Mouse (Mus musculus): ENCODE results near the gene Wnt6. TPM values are rescaled to one million over a fixed set of nuclear protein-coding genes. Genes with fewer than 3 reads are reported as not detected.

Wnt6 gene
- polyA plus RNA-seq, 1 experiment from 2014 or later, result 51.8 TPM

- Histone ChIP-seq H3K27me3 (peaks cover 20% of the 10 kb centered on the region), H3K9me3 (no peaks in the 10 kb centered on the region), H3K4me2 (replicated peaks) (no peak overlapping the region), H3K4me3 (no peak overlapping the region), H3K9ac (no peak overlapping the region), H3K4me1 (peaks cover 7% of the 10 kb centered on the region; the same call in 1 of the 2 replicates), H3K36me3 (no peaks in the 10 kb centered on the region), H3K27ac (no peak overlapping the region)
- no peak for ATAC-seq (ENCODE audit: low FRiP score, low read depth)
- 93% methylated on average over 3 of the region's 3 CpGs for WGBS
These were observed 18.9 kb upstream of the Wnt6 start for GRCm38 (mm10) chr1:74752833-74753232.

GRCm38 (mm10) chr1:74753266-74753974 is 18.3 kb upstream of the Wnt6 start:
- WGBS, result 78% methylated on average over 8 of the region's 8 CpGs
- no peaks in the 10 kb centered on the region for H3K36me3 ChIP-seq
- no peak overlapping the region for H3K4me2 ChIP-seq (replicated peaks)
- no peak for ATAC-seq (ENCODE audit: low FRiP score, low read depth)
- peaks cover 15% of the 10 kb centered on the region for H3K27me3 ChIP-seq
- no peaks in the 10 kb centered on the region for H3K9me3 ChIP-seq
- no peak overlapping the region for H3K27ac ChIP-seq
- peaks cover 6% of the 10 kb centered on the region; the same call in 1 of the 2 replicates for H3K4me1 ChIP-seq
- no peak overlapping the region for H3K9ac ChIP-seq
- no peak overlapping the region for H3K4me3 ChIP-seq

- ATAC-seq (ENCODE audit: low FRiP score, low read depth), result no peak; the same call in 1 of the 2 replicates
- H3K4me3 ChIP-seq, result no peak overlapping the region
- H3K36me3 ChIP-seq, result no peaks in the 10 kb centered on the region
- H3K27ac ChIP-seq, result no peak overlapping the region
- H3K9ac ChIP-seq, result no peak overlapping the region
- WGBS, result 53% methylated on average over 5 of the region's 5 CpGs
- H3K27me3 ChIP-seq, result peaks cover 6% of the 10 kb centered on the region
- H3K4me2 ChIP-seq (replicated peaks), result no peak overlapping the region
- H3K9me3 ChIP-seq, result no peaks in the 10 kb centered on the region
- no peaks in the 10 kb centered on the region for H3K4me1 ChIP-seq
These were observed 17.4 kb upstream of the Wnt6 start for GRCm38 (mm10) chr1:74754175-74754785.

- Histone ChIP-seq H3K27ac (no peak overlapping the region), H3K4me3 (no peak overlapping the region), H3K9ac (no peak overlapping the region), H3K9me3 (no peaks in the 10 kb centered on the region), H3K4me1 (no peaks in the 10 kb centered on the region), H3K4me2 (replicated peaks) (no peak overlapping the region), H3K27me3 (peaks cover 23% of the 10 kb centered on the region), H3K36me3 (no peaks in the 10 kb centered on the region)
- WGBS, result 24% methylated on average over 4 of the region's 4 CpGs
- peak; percentile 64; the same call in 1 of the 2 replicates for ATAC-seq (ENCODE audit: low FRiP score, low read depth)
These were observed 11.9 kb upstream of the Wnt6 start for GRCm38 (mm10) chr1:74759773-74760172.

- Histone ChIP-seq H3K36me3 (no peaks in the 10 kb centered on the region), H3K27ac (no peak overlapping the region), H3K4me3 (no peak overlapping the region), H3K4me1 (no peaks in the 10 kb centered on the region), H3K27me3 (peaks cover 51% of the 10 kb centered on the region), H3K4me2 (replicated peaks) (no peak overlapping the region), H3K9me3 (no peaks in the 10 kb centered on the region), H3K9ac (no peak overlapping the region)
- ATAC-seq (ENCODE audit: low FRiP score, low read depth), result no peak
- 4% methylated on average over 6 of the region's 6 CpGs for WGBS
These were observed 8.6 kb upstream of the Wnt6 start for GRCm38 (mm10) chr1:74763081-74763480.

GRCm38 (mm10) chr1:74770727-74771466 is 795 bp upstream of the Wnt6 start:
- peak overlapping the region; percentile 54 for H3K4me3 ChIP-seq
- peaks cover 94% of the 10 kb centered on the region for H3K27me3 ChIP-seq
- peaks cover 38% of the 10 kb centered on the region for H3K4me1 ChIP-seq
- H3K9ac ChIP-seq, result peak overlapping the region; percentile 62; the same call in 1 of the 2 replicates
- H3K27ac ChIP-seq, result no peak overlapping the region
- H3K36me3 ChIP-seq, result no peaks in the 10 kb centered on the region
- under 1% methylated on average over 35 of the region's 35 CpGs for WGBS
- no peaks in the 10 kb centered on the region for H3K9me3 ChIP-seq
- ATAC-seq (ENCODE audit: low FRiP score, low read depth), result no peak
- peak overlapping the region; percentile 89 for H3K4me2 ChIP-seq (replicated peaks)

- Histone ChIP-seq H3K36me3 (no peaks in the 10 kb centered on the region), H3K9me3 (no peaks in the 10 kb centered on the region), H3K27ac (no peak overlapping the region), H3K4me2 (replicated peaks) (peak overlapping the region; percentile 89), H3K4me1 (peaks cover 38% of the 10 kb centered on the region), H3K9ac (peak overlapping the region; percentile 62), H3K4me3 (peak overlapping the region; percentile 54), H3K27me3 (peaks cover 96% of the 10 kb centered on the region)
- 0% methylated on average over 17 of the region's 26 CpGs for WGBS
- peak; percentile 21 for ATAC-seq (ENCODE audit: low FRiP score, low read depth)
These were observed 236 bp upstream of the Wnt6 start for GRCm38 (mm10) chr1:74771467-74771844.

GRCm38 (mm10) chr1:74771931-74772620 is 384 bp downstream of the Wnt6 start:
- H3K4me2 ChIP-seq (replicated peaks), result peak overlapping the region; percentile 89
- H3K4me1 ChIP-seq, result peaks cover 38% of the 10 kb centered on the region
- peak overlapping the region; percentile 28; the same call in 1 of the 2 replicates for H3K27ac ChIP-seq
- no peaks in the 10 kb centered on the region for H3K36me3 ChIP-seq
- no peaks in the 10 kb centered on the region for H3K9me3 ChIP-seq
- peak overlapping the region; percentile 54 for H3K4me3 ChIP-seq
- H3K27me3 ChIP-seq, result peaks cover 96% of the 10 kb centered on the region
- peak overlapping the region; percentile 62 for H3K9ac ChIP-seq
- WGBS, result under 1% methylated on average over 47 of the region's 51 CpGs
- ATAC-seq (ENCODE audit: low FRiP score, low read depth), result no peak

- no peak overlapping the region for H3K9ac ChIP-seq
- WGBS, result under 1% methylated on average over 15 of the region's 15 CpGs
- no peaks in the 10 kb centered on the region for H3K36me3 ChIP-seq
- H3K4me2 ChIP-seq (replicated peaks), result peak overlapping the region; percentile 89
- no peaks in the 10 kb centered on the region for H3K9me3 ChIP-seq
- peak overlapping the region; percentile 54 for H3K4me3 ChIP-seq
- H3K27ac ChIP-seq, result no peak overlapping the region
- H3K4me1 ChIP-seq, result peaks cover 38% of the 10 kb centered on the region
- peak; percentile 89 for ATAC-seq (ENCODE audit: low FRiP score, low read depth)
- H3K27me3 ChIP-seq, result peaks cover 97% of the 10 kb centered on the region
These were observed 1.4 kb downstream of the Wnt6 start for GRCm38 (mm10) chr1:74773136-74773535.

GRCm38 (mm10) chr1:74774062-74774461 is 2.4 kb downstream of the Wnt6 start:
- Histone ChIP-seq H3K9ac (no peak overlapping the region), H3K36me3 (no peaks in the 10 kb centered on the region), H3K27me3 (peaks cover 97% of the 10 kb centered on the region), H3K4me3 (peak overlapping the region; percentile 24), H3K9me3 (no peaks in the 10 kb centered on the region), H3K27ac (no peak overlapping the region), H3K4me1 (peaks cover 38% of the 10 kb centered on the region), H3K4me2 (replicated peaks) (peak overlapping the region; percentile 89)
- no peak for ATAC-seq (ENCODE audit: low FRiP score, low read depth)
- 17% methylated on average over 7 of the region's 7 CpGs for WGBS

GRCm38 (mm10) chr1:74775816-74776215 is 4.1 kb downstream of the Wnt6 start:
- H3K9ac ChIP-seq, result no peak overlapping the region
- no peaks in the 10 kb centered on the region for H3K9me3 ChIP-seq
- H3K4me2 ChIP-seq (replicated peaks), result peak overlapping the region; percentile 89
- WGBS, result 6% methylated on average over 5 of the region's 5 CpGs
- no peak for ATAC-seq (ENCODE audit: low FRiP score, low read depth)
- H3K27ac ChIP-seq, result no peak overlapping the region
- H3K27me3 ChIP-seq, result peaks cover 93% of the 10 kb centered on the region
- H3K4me1 ChIP-seq, result peaks cover 21% of the 10 kb centered on the region
- H3K36me3 ChIP-seq, result no peaks in the 10 kb centered on the region
- peak overlapping the region; percentile 5; the same call in 1 of the 2 replicates for H3K4me3 ChIP-seq
